ENCODE assay signal across 21 mouse cellular contexts in genomic region chr5:105844044-105844753, GRCm38 (mm10). TPM values are rescaled to one million over a fixed set of nuclear protein-coding genes. Genes with fewer than 3 reads are reported as not detected.
A peak's percentile ranks its signal among the peaks of the same experiment; 100 is the strongest.
DNase-seq lines count a peak whose midpoint lies in the region; ATAC-seq lines count a peak whose summit lies in the region.
"Had no signal": no experiment of that assay in that cellular context is flagged by ENCODE, and none has a peak within 500 bp of the region (broad histone marks: within the 10 kb centered on the region; RNA-seq: fewer than 3 reads in every experiment).

No protein-coding gene starts in this region.

- H3K9ac ChIP-seq in liver, embryonic 11.5 days (ENCODE audit: low read depth, low read length): no peak overlapping the region
- H3K9ac ChIP-seq in liver, embryonic 16.5 days (ENCODE audit: low read depth, low read length): no peak overlapping the region
- H3K9ac ChIP-seq: embryonic facial prominence, embryonic 12.5 days; heart, embryonic 15.5 days; hindbrain, embryonic 13.5 days; limb, embryonic 13.5 days; midbrain, embryonic 15.5 days had no signal

- no peak overlapping the region for H3K4me2 ChIP-seq in liver, embryonic 11.5 days
- H3K4me2 ChIP-seq in liver, embryonic 16.5 days (ENCODE audit: low read depth, low read length): no peak overlapping the region
- H3K4me2 ChIP-seq: embryonic facial prominence, embryonic 12.5 days; heart, embryonic 15.5 days; hindbrain, embryonic 13.5 days; limb, embryonic 13.5 days; midbrain, embryonic 15.5 days had no signal

- H3K4me3 ChIP-seq in liver, embryonic 11.5 days (ENCODE audit: low read depth, low read length): no peak overlapping the region
- H3K4me3 ChIP-seq in liver, embryonic 16.5 days (ENCODE audit: low read depth, low read length): no peak overlapping the region
- H3K4me3 ChIP-seq: embryonic facial prominence, embryonic 12.5 days; heart, embryonic 15.5 days; hindbrain, embryonic 13.5 days; limb, embryonic 13.5 days; midbrain, embryonic 15.5 days had no signal

- ATAC-seq in liver, embryonic 11.5 days (replicated peaks; ENCODE audit: low FRiP score): peak; percentile 57; the same call in 1 of the 2 replicates
- ATAC-seq in granulocyte monocyte progenitor cell, adult 5-6 weeks (replicated peaks; ENCODE audit: poor library complexity, severe bottlenecking): peak; percentile 92
- ATAC-seq in liver, embryonic 16.5 days (ENCODE audit: low read depth): 0 out of 2 replicates have a peak, but pooled peaks have one; percentile 21
- peak; percentile 26; the same call in 1 of the 2 replicates for ATAC-seq in neutrophil, adult 5-6 weeks (ENCODE audit: extremely low read depth, insufficient number of reproducible peaks, low FRiP score, poor library complexity, severe bottlenecking)
- ATAC-seq in cerebellum, adult (ENCODE audit: insufficient number of reproducible peaks, low FRiP score, low TSS enrichment): no peak
- ATAC-seq: forebrain, embryonic 16.5 days; intestine, embryonic 16.5 days; midbrain, embryonic 15.5 days had no signal

- WGBS in liver, embryonic 11.5 days: 48% methylated on average over 10 of the region's 10 CpGs
- WGBS in liver, embryonic 16.5 days (ENCODE audit: insufficient replicate concordance): 27% methylated on average over 10 of the region's 10 CpGs

- no peaks in the 10 kb centered on the region for H3K27me3 ChIP-seq in liver, embryonic 11.5 days (replicated peaks; ENCODE audit: control insufficient read depth, insufficient read depth, low read length)
- no peaks in the 10 kb centered on the region for H3K27me3 ChIP-seq in liver, embryonic 16.5 days (ENCODE audit: control insufficient read depth, insufficient read depth, low read depth, low read length)
- H3K27me3 ChIP-seq: embryonic facial prominence, embryonic 12.5 days; heart, embryonic 15.5 days; hindbrain, embryonic 13.5 days; limb, embryonic 13.5 days; midbrain, embryonic 15.5 days had no signal

- H3K27ac ChIP-seq in liver, embryonic 11.5 days (ENCODE audit: low read depth, low read length): no peak overlapping the region
- no peak overlapping the region for H3K27ac ChIP-seq in liver, embryonic 16.5 days (ENCODE audit: low read length)
- H3K27ac ChIP-seq: embryonic facial prominence, embryonic 12.5 days; heart, embryonic 15.5 days; hindbrain, embryonic 13.5 days; limb, embryonic 13.5 days; midbrain, embryonic 15.5 days had no signal

- no peaks in the 10 kb centered on the region for H3K36me3 ChIP-seq in liver, embryonic 11.5 days (ENCODE audit: control insufficient read depth, insufficient read depth, low read length)
- no peaks in the 10 kb centered on the region for H3K36me3 ChIP-seq in liver, embryonic 16.5 days (ENCODE audit: control insufficient read depth, insufficient read depth)
- H3K36me3 ChIP-seq: embryonic facial prominence, embryonic 12.5 days; heart, embryonic 15.5 days; hindbrain, embryonic 13.5 days; limb, embryonic 13.5 days; midbrain, embryonic 15.5 days had no signal

- H3K9me3 ChIP-seq in liver, embryonic 11.5 days (ENCODE audit: control insufficient read depth, low read length): no peaks in the 10 kb centered on the region
- no peaks in the 10 kb centered on the region for H3K9me3 ChIP-seq in liver, embryonic 16.5 days (replicated peaks; ENCODE audit: control insufficient read depth, low read length)
- H3K9me3 ChIP-seq: embryonic facial prominence, embryonic 12.5 days; heart, embryonic 15.5 days; hindbrain, embryonic 13.5 days; midbrain, embryonic 15.5 days had no signal

- no peaks in the 10 kb centered on the region for H3K4me1 ChIP-seq in liver, embryonic 11.5 days (replicated peaks; ENCODE audit: control insufficient read depth, insufficient read depth, low read length)
- H3K4me1 ChIP-seq in liver, embryonic 16.5 days (ENCODE audit: control insufficient read depth, low read depth, low read length): no peaks in the 10 kb centered on the region; the same call in 1 of the 2 replicates
- H3K4me1 ChIP-seq: midbrain, embryonic 15.5 days had no signal

- no peak for DNase-seq in liver, embryonic 11.5 days (ENCODE audit: low spot score)
- no peak for DNase-seq in liver
- DNase-seq in heart, adult 18-20 months: no peak
- DNase-seq: adrenal gland, postnatal 10 days; cerebellum, adult 18-20 months; kidney, postnatal 25 days; layer of hippocampus, adult 9-11 months; lung, postnatal 36 days; spleen, adult 18-20 months; thymus, postnatal 36 days had no signal

RNA-seq across cellular contexts. Expression of gene Zfp326, which starts 32.2 kb away (rescaled TPM):
- polyA plus RNA-seq in liver, embryonic 11.5 days (2014; fragmentation: Nextera tagmentation; extraction: Ambion mirVana): 14.5 and 18.0 TPM in 2 replicates
- total RNA-seq in granulocyte monocyte progenitor cell, adult 5-6 weeks (2014; fragmentation: Nextera tagmentation): 33.5 and 33.9 TPM in 2 replicates
- 48.7 and 49.1 TPM in 2 replicates for total RNA-seq in granulocyte monocyte progenitor cell, adult 5-6 weeks (2017)
- polyA plus RNA-seq in liver, embryonic 16.5 days (2015; fragmentation: Nextera tagmentation; extraction: Ambion mirVana): 5.1 and 6.2 TPM in 2 replicates
- total RNA-seq in neutrophil, adult 5-6 weeks (2017): 41.4 and 48.7 TPM in 2 replicates
- total RNA-seq in heart, adult 18-20 months (2021): 10 to 100 TPM in 1 of 2 experiments, 1 to 10 TPM in 1; 9.4 to 10.5 TPM
